Mouse (Mus musculus) ZHBTc4 (cell line): ENCODE data around the gene Kalrn.

Experiments used
- DNase-seq: peaks from one replicate; pipeline ENCODE4 v3.0.0-alpha.2; 2011; ENCODE audit warnings: low read depth, low spot score

Gene Kalrn

DNA sequence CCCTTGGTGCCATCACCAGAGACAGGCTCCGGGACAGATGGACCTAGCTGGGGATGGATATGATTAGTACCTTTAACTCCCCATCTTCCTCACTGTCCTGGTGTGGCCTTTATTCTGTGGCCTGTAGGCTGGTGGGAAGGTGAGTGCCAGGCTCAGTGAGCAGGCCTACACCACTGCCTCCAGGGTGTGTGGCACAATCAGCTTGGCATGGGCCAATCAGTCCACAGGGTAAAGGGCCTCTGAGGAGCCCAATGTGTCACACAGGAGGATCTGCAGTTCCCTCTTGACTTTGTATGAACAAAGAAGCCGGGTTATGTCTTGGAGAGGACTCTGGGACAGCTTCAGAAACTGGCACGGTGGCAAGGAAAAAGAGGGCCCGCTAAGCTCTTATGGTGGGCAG lies 530.7 kb downstream of the Kalrn start:
- no peak for DNase-seq

DNA sequence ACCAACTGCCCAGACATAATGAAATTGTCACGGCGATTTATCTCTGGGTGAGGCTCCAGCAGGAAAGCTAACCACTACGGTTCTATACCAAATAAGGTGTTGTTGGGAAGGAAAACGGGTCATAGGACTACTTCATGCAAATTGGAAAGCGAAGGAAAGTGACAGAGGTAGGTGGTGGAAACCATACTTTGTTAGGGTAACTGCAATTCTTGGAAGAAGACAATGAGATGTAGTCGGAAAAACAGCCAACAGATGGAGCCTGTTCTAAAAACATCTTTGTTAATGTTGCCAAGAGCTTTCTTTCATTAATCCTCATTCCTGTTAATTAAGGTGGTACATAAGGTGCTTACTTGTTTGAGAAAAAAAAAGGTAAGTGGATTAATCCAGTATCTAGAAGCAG lies 533.1 kb downstream of the Kalrn start:
- DNase-seq, result no peak

DNA sequence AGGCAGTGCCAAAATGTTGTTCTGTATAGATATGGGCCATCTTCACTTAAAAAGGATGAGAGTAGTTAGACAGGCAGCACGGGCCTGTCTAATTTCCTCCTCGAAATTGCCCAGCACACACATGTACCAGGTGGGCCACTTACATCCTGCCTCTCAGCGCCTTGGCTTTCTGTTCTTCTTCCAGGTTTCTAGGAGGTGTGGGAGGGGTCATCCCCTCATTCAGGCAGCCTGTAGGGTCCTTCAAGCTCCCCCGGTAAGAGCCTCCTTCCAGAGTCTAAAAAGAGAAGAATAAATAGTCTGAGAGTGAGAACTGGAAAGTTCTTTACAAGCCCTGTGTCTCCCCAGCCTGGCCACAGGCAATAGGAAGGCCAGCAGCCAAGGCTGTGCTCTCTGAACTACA lies 533.6 kb downstream of the Kalrn start:
- DNase-seq, result no peak

DNA sequence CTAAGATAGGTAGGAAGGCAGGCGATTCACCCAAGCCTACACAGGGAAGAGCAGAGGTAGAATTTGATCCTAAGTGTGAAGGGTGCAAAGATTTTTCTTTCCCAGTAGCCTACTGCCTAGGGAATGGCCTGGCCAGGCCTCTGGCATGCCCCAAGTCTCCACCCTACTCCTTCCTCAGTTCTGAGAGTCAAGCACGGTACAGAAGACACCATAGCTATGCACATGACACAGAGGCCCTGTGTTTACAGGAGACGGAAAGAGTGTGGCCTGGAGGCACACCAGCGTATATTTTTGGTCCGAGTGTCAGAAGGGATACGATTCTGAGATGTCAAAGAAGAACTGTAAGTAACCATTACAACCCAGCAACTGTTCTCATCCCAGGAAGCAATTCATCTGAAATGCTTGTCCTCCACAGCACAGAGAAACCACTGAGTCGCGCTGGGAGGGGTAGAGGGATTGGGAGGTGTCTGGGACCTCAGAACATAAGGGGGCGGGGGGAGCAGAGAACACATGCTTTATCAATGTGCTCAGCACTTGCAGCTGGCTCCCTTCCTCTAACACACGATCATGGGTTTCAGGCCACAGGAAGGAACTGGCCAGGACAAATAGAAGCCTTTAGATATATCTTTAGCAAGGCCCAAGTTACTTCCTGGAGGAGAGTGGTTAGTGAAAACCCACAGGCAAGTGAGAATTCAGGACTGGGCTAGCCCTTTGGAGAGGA lies 536.8 kb downstream of the Kalrn start:
- DNase-seq, result no peak

DNA sequence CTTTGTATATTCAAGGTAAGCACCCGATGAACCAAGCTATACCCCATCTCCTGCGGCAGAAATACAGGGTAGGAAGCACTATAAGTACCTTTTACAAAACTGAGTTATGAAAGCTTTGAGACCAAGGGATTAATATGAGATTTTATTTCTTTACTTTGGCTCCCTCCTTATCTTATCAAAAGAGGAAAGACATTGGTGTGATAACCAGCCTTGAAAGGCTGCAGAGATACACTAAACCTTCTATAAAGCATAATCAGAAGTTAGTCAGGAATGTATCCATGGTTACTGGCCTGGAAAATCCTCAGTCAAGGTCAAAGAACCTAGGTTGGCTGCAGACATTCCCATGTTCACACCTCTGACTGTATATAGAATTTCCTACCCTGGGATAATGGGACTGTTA lies 537.6 kb downstream of the Kalrn start:
- DNase-seq, result no peak

DNA sequence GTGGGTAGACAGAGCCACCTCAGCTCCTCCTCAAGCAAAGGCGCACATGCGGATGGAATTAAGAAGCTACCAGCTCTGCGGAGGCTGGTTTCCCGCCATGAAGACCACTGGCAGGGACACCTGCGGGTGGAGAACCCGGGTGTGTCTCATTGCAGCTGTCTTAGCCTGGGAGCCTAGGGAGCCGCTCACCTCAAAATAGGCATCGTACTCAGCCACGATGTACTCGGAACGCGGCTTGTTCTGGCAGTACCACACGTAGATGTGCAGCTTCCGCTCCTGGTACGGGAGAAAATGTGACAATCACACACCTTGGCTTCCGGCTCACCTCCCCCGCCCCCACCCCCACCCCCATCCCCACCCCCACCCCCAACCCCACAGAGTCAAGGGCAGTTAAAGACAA lies 539.1 kb downstream of the Kalrn start:
- DNase-seq, result no peak

DNA sequence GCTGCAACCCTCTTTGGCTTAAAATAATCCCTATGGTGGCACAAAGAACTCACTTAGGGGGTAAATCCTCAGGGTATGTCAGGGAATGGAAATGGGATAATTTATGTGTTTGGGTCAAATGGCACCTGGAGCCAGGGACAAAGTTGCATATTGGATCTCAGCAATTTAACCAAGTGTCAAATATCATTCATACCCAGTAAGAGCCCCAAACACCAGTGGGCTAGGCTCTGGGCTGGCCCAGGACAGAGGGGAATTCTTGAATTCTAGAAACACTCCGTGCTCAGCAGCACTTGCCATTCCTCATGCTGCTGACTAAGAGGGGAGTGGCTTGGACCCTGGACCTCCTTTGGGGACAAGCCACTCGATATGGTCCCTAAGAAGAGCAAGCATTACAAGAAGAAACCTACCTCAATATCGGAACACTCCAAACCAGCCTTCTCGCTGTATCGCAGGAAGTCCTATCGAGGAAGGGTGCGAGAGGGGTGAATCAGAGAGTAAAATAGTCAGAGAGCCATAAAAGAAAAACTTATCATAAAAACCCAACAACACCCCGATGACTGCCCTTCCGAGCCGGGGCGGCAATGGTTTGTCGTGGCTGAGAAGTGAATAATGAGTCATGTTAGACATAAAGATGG lies 541.2 kb downstream of the Kalrn start:
- DNase-seq, result no peak

DNA sequence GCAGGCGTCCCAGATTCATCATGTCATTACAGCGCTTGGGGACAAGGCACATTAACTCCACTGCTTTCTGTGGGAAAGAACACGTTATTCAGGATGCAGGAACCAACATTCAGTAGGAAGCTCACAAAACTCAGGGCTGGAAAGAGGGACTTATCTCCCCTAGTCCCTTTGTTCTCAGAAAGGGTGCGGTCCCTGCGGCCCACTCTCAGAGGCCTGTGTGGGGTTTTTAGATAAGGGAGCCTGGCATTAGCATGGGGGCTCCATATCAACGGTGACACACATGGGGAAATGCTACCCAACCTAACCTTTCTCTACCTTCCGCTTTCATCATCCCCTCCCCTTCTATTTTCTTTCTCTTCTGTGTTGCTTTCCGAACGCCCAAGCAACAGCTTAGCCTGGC lies 541.8 kb downstream of the Kalrn start:
- DNase-seq, result no peak

DNA sequence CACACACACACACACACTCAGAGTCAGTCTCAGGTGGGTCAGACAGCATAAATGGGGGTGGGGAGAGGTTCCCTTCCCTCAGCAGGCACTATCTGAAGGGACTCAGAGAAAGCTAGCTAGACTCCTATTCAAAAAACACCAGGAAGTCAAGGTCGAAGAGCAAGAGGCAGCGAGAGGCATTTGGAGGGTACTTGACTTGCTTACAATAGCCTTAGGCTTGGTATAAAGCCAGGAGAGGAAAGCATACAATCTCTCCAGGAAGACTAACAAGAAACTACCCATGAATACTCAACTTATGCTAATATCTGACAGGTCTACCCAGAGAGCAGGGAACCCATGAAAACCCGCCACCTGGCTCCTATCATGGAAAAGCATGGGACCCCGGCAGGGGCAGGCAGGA lies 543.0 kb downstream of the Kalrn start:
- DNase-seq, result peak; percentile 29

DNA sequence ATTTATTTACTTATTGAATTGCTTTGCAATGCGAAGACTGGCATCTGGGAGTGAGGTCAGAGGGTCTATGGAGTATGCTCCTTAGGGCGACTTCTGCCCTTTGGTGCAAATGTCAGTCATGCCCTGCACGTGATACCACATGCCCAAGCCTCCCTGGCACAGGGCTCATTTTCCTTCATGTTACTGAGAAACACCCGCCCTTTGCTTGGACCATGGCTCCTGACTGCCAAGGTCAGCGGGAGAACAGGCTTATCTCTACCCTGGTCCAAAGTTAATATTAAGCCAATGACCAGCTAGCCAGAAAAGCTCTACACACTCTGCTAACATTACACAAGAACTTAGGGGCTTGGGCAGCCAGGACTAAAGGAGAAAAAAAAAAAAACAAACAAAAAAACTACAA lies 543.5 kb downstream of the Kalrn start:
- DNase-seq, result no peak

DNA sequence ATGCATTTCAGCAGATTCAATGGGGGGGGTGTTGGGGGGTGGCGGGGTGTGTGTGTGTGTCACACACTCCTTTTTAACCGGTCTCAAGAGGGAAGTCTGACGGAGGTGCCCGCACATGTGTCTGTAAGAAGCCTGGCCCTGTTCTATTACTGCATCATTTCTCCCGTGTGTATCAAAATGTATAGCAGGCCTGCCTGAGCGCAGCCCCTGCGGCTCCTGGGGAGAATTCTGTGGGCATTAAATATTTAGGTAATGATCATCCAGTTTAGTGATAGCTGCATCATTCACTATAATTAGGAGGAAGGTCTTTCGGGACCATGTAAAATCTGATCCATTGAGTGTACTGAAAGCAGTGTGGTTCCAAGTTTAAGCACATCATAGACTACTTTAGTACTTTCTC lies 556.1 kb downstream of the Kalrn start:
- DNase-seq, result no peak

DNA sequence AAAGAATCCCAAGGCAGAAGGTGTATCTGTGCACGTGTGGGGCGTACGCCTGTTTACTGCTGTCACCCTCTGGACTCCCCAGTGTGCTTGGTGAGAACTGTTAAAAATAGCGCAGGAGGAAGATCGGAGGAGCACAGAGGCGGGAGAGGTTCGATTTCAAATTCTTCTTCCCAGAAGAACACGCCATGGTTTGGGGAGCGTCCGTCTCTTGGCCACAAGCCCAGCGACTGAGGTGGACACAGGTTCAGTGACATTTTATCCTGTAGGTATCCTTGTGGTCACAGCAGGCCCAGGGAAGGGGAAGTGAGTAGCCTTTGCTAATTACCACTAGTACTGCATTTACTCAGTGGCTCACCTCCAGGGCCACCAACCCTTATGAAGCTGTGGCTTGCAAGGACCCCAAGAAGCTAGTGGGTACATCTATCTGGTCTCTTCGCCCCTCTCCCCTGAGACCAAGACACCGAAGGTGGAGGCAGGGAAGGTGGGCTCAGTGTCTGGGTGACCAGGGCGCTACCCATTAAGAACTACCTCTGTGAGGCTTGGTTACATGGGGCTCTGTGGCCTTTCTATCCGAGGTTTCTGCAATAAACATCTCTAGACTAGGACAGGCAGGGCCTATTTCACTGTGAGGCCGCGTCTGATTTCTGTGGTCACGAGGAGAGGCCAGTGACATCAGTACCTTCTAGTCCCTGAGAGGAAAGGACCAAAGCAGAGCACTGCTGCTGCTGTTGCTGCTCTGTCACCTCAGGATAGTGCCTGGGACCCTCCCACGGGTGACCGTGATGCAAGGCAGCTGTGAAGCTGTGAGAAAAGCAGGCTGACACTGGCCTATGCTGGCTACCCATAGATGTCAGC lies 561.1 kb downstream of the Kalrn start:
- no peak for DNase-seq

DNA sequence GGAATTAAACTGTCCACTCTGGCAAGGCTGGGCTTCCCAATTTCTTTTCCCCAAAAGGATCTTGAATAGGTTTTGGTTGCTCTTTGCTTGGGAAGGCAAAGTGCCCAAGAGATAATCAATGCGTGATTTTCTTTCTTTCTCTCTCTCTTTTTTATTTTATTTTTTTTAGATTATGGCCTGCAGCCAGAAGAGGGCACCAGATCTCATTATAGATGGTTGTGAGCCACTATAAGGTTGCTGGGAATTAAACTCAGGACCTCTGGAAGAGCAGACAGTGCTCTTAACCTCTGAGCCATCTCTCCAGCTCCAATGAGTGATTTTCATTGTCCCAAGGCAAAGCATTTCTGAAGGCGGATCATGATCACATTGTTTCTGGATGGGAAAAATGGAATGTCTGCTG lies 563.8 kb downstream of the Kalrn start:
- no peak for DNase-seq

DNA sequence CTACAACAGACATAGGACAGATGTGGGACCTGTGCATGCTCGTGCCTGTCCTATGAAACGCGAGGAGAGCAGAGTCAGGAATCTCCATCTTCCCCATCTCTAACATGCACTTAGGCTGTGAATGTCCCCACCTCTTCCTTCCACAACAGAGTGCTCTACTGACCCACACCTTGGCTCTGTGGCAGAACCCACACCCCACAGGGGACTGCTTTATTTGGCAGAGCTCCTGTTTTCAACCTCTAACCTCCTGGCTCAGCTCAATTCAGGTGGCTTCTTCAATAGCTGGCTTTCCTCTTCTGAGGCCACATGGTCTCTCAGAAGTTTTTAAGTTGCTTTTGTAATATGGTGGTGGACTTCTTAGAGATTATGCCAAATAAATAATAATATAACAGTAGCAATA lies 567.3 kb downstream of the Kalrn start:
- DNase-seq, result no peak

DNA sequence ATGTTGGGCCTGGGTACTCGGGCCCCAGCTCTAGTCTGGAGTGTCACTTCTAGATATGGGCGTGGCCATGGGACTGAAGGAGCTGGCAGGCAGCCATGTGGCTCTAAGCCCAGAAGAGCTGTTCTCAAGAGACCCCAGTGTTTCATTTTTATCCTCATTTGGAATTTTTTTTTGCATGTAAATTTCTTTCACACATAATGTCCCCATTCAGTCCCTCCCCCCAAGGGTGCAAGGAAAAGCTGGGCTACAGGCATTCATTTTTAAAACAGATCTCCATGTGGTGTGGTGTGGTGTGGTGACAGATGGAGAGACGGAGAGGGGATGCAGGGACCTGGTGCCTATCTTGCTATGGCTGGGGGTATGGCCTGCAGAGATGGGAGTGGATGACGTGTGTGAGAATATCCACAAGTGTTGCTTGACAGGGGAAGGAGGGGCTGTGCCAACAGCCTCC lies 569.2 kb downstream of the Kalrn start:
- no peak for DNase-seq

DNA sequence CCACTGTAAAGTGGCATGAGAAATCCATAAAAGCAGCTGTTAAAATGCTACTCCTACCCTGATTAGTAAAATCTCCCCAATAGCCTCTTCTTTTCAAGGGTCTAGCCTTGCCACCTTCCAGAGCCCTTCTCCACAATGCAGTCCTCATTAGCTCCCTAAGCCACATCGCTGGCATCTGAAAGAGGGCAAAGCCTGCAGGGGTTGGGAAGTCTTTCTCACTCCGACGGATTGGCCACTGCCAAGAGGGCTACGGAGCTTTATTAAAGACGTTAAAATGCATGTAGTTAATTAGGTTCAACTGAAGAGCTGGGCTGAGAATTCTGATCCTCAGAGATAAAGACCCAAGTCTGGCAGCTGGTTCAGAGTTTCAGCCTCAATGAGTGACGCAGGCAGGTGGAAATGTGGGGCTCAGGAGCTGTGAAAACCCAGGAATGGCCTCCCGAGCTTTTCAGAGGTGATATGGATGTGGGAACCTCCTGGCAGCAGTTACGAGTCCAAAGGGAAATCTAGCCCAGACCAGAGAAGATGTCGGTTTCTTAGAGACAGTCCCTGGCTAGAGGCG lies 569.7 kb downstream of the Kalrn start:
- DNase-seq, result no peak

DNA sequence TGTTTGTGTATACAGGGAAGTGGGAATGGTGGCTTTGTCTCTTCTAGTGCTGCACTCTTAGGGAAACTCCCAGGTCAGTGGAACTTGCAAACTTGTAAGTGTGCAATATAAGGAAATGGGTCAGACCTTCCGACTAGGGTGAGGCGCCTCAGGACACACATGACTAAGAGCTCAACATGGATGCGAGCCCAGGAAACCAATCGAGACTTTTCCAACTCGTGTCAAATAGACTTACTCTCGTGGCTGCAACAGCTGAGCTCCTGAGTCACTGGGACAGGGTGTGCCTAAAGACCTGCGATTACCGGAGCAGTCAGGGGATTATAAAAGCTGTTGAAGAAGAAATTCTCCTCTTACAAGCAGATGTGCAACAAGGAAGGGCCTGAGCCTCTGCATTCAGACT lies 572.6 kb downstream of the Kalrn start:
- peak; percentile 31 for DNase-seq

DNA sequence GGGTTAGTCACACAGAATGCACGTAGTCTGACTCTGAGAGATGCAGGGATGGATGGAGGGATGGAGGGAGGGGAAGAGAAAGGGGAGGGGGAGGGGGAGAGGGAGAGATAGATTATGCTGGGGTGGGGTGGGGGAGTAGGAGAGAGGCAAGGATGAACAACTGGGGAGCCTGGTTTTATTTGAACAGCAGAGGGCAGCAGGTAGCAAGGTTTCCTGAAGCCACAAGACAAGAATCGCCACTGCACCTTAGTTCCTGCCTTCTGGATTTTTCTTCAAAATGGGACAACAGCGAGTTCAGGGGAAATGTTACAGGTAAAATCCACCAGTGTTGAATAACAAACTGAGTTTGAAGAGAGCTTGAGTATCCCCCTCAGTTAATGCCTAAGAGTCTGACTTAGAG lies 573.9 kb downstream of the Kalrn start:
- peak; percentile 74 for DNase-seq

DNA sequence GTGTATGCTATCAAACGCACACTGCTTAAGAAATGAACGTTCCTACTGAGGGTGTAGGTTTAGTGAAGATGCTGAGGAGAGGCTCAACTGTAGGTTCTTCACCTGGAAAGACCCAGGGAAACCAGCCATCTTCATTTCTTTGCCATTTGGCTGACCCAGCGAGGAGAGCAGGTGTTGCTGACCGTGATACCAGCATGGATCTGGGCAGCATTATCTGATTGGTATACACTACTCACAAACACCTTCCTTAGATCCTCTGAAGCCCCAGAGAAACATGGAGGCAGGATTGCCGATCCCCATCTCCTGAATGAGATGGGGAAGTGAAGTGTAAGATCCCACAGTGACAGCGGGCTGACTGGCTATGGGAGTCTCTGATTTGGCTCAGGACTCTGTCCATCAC lies 575.3 kb downstream of the Kalrn start:
- DNase-seq, result no peak

DNA sequence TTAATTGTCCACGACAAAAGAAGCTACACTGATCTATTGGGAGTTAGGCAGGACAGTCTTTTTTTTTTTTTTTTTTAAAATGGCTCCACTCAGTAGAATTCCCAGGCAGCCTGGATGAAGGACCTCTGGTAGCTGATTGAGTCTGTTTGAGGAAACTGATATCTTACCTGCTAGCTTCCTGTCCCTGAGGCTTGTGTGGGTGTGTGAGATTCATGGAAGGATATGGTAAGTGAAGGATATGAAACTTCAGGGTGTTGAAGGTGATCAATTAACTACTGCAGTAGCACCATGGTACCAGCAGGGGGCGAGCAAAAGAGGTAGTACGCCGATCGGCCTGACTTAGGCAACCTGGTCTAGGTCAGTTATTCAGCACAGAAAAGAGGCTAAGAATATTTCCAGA lies 577.3 kb downstream of the Kalrn start:
- DNase-seq, result peak; percentile 85

DNA sequence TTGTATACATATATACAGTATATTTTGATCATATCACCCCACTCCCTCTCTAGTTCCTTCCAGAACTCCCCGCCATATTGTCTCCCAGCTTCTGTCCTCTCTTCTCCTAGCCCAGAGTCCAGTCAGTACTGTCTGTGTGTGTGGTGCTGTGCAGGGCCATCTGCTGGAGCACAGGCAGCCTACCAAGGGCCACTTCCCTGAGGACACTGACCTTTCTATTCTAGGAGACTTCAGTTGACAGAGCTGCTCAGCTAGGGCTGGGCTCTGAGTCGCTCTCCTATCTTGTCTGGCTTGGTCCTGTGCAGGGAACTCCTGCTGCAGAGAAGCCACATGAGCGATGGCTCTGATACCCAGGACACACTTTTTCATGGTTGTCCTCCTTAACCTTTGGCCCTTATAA lies 577.8 kb downstream of the Kalrn start:
- DNase-seq, result no peak

DNA sequence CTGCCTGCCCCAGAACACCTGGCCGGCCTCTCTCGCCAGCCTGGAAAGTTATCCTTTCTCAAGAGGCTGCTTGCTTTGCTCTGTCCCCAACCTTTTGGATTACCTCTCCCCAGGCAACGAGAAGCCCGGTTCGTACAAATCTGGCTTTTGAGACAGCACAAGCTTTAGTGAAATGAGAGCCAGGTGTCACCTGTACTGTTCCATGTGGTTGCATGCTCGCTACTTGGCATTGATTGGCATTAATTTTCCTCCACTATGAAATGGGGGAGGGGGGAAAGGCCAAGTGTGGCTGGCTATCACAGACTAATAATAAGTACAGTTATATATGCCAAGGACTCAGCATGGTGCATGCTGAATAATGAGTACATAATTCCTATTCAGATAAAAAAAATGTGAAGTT lies 579.0 kb downstream of the Kalrn start:
- DNase-seq, result no peak
